Mouse (Mus musculus): ENCODE data around the gene Ankrd13d.

Gene Ankrd13d

GRCm38 (mm10) chr19:4301735-4302651 is 19.1 kb upstream of the Ankrd13d start:
- no peak for DNase-seq (ENCODE audit: low read depth, low spot score)

GRCm38 (mm10) chr19:4300852-4301734 is 18.2 kb upstream of the Ankrd13d start:
- no peak for DNase-seq (ENCODE audit: low read depth, low spot score)

GRCm38 (mm10) chr19:4300271-4300704 is 17.4 kb upstream of the Ankrd13d start:
- DNase-seq (ENCODE audit: low read depth, low spot score) = no peak

DNA sequence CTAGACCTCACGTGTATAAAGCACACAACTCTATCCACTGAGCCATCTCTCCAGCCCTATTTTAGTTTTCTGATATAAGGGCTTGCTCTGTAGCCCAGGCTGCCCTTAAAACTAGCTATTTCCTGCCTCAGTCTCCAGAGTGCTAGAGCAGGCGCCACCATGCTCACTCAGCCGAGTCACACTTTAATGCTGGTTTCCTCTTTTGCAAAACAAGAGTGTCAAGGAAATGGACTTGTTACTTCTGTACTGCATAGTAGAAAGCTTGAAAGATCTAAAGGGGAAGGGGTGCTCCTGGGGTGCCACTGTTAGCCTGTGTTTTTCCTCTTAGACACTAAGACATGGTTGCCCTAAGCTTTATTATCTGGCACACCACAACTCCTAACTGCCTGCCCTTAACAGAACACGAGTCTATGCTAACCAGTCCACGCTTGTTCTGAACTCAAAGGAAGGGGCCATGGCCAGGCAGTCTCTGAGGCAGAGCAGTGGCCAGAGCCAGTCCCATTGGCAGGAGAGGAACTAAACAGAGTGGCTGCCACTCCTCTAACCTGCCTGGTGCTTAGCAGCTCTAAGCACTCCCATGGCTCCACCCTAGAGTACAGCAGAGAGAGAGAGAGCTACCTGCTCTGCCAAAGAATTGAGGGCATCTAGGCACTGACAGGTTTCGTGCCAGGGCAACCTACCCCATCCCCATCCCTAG is 16.8 kb upstream of the Ankrd13d start:
- no peak for DNase-seq (ENCODE audit: low read depth, low spot score)

GRCm38 (mm10) chr19:4299126-4299525 is 16.2 kb upstream of the Ankrd13d start:
- DNase-seq (ENCODE audit: low read depth, low spot score) = no peak

GRCm38 (mm10) chr19:4298322-4299121 is 15.6 kb upstream of the Ankrd13d start:
- DNase-seq (ENCODE audit: low read depth, low spot score) = no peak

DNA sequence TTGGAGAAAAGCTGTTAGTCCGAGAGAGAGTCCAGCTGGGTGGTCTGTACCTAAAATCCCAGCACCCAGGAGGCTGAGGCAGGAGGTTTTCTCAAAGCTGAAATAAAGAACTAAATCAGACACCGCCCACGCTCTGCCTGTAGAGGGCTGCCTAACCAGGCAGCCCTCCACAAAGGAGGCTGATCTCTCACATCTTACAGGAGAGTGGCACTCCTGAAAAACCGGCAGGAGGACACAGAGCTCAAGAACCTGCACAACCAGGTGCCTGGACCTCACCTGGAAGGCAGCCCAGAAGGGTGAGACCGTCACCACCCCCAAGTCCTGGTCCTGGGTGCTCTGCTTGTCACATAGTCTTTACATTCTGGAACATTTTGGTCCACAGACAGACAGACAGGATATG is 14.9 kb upstream of the Ankrd13d start:
- DNase-seq (ENCODE audit: low read depth, low spot score) = no peak

- no peak for DNase-seq (ENCODE audit: low read depth, low spot score)
Observed at GRCm38 (mm10) chr19:4296611-4297010, 13.7 kb upstream of the Ankrd13d start.

DNA sequence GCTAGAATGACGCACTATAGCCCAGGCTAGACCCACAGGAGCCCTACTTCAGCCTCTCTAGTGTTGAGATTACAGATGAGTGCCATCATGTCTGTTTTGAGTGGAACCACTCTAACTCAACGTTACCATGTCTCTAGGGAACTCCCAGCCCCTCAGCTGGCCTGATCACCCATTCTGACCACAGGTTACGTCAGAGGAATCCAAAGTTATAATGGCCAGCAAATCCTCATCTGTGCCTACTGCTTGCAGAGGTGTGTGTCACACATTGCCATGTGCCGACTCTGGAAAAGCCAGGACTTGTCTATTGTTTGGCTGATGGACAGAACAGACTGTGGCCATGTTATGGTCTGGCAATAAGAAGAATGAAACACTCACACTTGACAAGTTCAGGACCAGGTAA is 12.5 kb upstream of the Ankrd13d start:
- DNase-seq (ENCODE audit: low read depth, low spot score) = no peak

DNA sequence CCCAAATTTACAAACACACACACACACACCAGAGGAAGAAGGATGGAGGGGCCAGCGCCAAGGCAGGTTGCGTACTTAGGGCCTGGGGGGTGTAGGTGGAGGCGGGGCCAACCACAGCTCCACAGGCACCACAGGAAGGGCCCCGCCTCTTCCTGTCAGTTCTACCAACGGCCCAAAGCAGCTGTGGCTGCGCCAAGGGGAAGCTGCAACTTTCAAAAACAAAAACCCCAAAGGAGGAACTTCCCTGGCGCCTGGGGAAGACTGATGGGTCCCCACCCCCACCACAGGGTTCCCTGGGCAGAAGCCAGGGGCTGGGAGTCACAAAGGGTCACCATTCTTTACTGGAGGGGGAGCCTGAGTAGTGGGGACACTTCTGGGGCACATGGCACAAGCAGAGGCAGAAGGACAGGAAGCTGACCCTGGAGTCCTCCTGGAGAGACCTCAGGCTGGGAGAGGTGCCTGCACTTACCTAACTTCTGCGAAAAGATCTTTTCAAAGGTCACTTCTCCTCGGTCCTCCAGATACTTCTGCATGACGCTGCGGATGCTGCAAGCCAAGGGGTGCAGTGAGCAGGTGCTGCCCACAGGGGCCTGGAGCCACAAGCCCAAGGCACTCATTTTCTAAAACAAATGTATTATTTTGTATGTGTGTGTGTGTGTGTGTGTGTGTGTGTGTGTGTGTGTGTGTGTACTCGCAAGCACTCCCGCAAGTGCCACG is 11.6 kb upstream of the Ankrd13d start:
- DNase-seq (ENCODE audit: low read depth, low spot score) = no peak

DNA sequence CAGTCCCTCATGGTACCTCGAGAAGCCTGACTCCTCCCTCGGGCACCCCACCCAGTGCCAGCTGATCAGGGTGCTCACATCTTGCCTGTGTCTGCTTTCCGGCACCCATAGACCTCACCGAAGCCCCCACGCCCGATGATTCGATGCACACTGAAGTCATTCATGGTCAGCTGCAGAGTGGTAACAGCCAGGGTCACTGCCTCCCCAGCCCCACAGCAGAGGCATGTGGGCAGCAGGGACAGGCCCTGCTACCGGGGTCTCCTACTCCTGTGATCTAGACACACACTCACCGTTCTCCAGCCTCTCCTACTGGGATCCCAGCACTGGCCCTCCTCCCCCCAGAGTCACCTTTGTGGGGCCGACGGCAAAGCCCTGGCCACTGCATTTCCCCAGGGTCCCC is 8.2 kb upstream of the Ankrd13d start:
- no peak for DNase-seq (ENCODE audit: low read depth, low spot score)

GRCm38 (mm10) chr19:4290749-4291148 is 7.8 kb upstream of the Ankrd13d start:
- DNase-seq (ENCODE audit: low read depth, low spot score) = no peak

DNA sequence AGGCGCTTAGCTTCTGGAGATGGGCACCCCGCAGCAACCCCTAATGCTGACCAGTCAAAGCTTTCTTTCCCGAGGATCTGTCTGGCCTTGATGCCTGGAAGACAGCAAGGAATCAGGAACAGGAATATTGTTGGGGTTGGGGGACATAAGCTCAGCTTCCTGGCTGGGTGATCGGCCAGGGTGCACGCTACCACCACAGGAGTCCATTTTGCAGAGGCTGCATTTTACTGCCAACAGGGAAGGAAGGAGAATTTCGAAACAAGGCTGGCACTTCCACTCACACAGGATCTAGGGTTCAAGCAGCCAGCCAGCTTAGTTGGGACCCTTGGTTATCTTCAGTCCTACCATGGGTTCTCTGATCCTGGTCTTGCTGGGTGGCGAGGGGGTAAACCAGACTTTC is 716 bp upstream of the Ankrd13d start:
- no peak for DNase-seq (ENCODE audit: low read depth, low spot score)

DNA sequence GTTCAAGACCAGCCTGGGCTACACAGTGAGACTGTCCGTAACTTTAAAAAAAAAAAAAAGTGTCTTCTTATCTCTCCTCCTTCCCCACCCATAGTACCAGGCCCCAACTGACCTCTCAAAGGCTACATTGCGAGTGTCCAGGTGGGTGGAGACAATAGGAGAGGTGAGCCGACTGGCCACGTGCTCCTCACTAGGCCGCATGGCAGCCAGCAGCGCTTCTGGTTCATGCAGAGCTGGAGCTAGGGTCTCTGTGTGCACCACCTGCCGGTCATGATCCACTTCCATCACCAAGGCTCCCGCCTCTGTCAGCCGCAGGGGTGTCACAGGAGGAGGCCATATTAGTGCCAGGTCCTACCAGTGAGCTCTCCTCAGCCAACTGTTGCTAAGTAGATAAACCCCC is 2.5 kb downstream of the Ankrd13d start:
- DNase-seq (ENCODE audit: low read depth, low spot score) = no peak

DNA sequence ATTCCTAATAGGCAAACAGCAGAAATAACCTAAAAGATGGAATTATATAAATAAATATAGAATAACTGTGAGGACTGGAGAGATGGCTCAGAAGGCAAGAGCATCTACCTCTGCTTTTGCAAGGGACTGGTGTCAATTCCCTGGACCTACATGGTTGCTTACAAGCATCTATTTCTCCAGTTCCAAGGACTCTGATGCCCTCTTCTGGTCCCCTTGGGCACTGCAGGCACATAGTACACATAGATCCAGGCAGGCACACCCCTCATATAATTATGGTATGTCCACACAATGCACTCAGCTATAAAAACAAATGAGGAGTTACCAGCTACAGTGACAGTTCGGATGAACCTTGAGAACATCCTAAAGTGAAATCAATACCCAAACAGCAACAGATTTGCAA is 3.5 kb downstream of the Ankrd13d start:
- no peak for DNase-seq (ENCODE audit: low read depth, low spot score)

DNA sequence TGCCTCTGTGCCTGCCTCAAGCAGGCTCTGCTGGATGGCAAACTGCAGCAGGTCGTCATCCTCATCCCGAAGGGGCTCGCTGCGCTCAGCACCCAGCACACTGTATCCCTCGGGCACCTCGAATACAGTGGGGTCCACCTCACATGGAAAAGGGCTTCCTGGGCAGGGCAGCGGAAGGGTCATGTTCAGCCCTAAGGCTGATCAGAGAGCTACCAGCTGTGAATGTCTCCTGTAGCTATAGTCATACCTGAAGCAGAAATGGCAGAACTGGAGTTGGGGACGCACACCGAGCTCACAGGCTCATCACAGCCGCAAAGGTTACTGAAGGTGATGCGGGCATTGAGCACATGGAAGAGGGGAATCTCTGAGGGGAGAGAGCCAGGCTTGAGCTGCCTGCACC is 12.0 kb downstream of the Ankrd13d start:
- no peak for DNase-seq (ENCODE audit: low read depth, low spot score)

DNA sequence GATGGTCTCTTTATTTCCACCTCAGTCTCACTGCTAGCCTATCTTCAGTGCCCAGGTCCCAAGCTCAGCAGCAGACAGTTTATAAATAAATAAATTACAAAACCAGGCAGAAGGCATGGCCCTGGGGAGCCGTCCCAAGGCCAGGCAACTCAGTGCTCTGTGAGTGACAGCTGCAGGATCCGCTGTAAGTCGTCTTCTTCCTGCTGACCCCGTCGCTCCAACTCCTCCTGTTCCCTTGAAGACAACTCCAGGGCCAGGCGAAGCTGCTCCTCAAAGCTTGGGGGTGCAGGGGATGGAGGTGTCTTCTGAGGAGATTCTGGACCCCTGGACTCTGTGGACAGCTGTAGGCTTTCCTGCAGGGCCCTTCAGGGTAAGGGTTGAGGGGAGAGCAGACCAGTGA is 12.8 kb downstream of the Ankrd13d start:
- DNase-seq (ENCODE audit: low read depth, low spot score) = no peak

DNA sequence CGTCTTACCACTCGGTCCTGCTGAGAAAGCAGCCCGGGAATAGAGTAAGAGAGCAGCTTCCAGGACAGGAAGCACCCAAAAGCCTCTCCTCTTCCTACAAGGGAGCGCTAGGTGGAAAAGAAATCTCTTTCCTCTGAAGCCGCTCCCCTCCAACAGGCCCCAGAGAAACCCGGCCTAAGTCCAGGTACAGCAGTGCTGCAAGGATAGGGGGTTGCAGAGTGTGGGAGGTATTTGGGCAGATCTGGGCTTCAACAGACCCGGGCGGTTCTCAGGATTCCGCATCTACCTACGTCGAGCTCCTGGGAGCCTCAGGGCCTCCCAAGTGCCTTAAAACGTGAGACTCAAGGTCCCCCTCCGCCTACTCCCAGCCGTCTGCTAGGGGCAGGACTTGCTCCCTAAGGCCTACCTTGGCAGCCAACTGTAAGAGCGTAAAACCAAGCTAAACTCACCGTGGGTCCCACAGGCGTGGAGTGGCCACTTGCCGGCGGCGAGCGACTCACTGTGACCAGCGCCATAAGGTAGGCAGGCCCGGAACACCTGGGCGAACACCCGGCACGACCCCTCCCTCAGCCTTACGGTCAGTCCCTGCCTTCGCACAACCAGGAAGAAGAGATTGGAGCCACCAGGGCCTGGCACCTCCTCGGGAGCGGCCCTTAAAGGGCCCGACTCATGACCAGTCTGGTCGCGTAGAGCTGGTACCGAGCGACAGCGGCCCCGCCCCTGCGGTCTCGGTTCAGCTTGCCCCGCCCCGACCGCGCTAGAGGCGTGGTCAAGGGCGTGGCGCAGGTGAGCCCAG is 14.2 kb downstream of the Ankrd13d start, which contains the start of gene Ssh3:
TSS of gene Ssh3 (minus strand) at position 615 of the 796 bp plus-strand sequence.
- DNase-seq (ENCODE audit: low read depth, low spot score) = no peak

DNA sequence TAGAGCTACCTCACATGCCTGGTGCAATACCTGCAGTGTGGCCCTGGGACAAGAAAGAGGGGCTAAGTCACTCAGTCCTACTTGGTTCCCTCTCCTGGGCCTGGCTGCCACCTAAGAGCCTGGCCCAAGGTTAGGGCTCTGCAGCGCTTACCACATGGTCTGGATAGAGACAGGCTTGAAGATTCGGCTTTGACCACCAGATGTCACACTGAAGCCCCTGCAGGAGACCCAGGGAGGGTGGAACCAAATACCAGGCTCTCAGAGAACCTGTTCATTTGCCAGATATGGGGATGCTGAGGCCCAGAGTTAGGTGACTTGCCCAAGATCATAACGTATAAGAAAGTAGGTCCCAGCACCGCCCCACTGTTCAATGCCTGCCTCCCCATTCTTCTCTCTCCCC is 17.0 kb downstream of the Ankrd13d start:
- DNase-seq (ENCODE audit: low read depth, low spot score) = no peak

Data from retina, adult 2 months (tissue).